Mouse (Mus musculus): ENCODE measurements at regions not wholly inside any gene's neighbourhood (a gene's known extent, or its start where the extent isn't known, plus 50 kb on each side); places are given as distances from the start of the nearest gene placed in this dataset.

DNA sequence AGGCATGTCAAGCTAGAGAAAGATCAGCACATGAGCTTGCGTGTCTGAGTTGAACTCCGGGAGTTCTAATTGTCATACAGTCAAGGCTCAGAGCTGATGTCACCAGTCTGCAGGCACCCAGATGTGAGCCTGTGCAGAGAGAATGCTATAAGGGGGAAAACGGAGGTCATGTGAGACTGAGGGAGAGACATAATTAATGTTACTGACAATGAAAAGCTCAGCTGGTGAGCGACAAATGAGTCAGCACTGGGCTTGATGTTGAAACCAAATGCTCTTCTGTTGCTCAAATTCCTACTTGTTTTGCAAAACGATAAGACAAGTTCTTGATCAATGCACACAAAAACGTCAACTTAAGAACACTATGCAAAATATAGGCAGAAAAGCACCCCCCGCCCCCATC, 116.1 kb upstream of the Cpeb2 start:
- Histone ChIP-seq H3K4me1 (replicated peaks) (no peaks in the 10 kb centered on the region), H3K36me3 (no peaks in the 10 kb centered on the region), H3K9ac (no peak overlapping the region), H3K4me2 (no peak overlapping the region), H3K27ac (no peak overlapping the region), H3K9me3 (replicated peaks) (no peaks in the 10 kb centered on the region), H3K27me3 (no peaks in the 10 kb centered on the region), H3K4me3 (replicated peaks) (no peak overlapping the region)
- no peak for ATAC-seq (ENCODE audit: low read depth)
- 68% methylated on average over 7 of the region's 7 CpGs for WGBS (ENCODE audit: insufficient replicate concordance)
- DNase-seq = no peak

DNA sequence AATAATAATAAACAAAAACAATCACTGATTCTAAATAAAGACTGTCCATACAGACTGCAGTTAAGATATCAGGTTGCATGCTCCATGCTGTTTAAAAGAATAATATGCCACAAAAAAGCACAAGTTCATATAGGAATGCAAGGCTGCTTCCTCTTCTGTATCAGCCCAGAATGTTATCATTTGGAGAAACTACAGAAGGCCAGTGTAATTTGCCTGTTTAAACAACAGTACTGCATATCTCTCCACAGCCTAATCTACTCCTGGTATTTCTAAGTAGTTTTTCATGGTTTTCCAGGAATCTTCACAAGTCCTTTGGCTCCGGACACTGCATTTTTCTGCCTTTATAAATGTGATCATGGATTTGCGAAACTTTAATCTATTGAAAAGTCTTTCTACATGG, 111.9 kb upstream of the Cpeb2 start:
- ATAC-seq (ENCODE audit: low read depth) = no peak
- 61% methylated on average over 2 of the region's 2 CpGs for WGBS (ENCODE audit: insufficient replicate concordance)
- no peak overlapping the region for H3K27ac ChIP-seq
- H3K4me1 ChIP-seq (replicated peaks) = no peaks in the 10 kb centered on the region
- H3K9ac ChIP-seq = no peak overlapping the region
- no peaks in the 10 kb centered on the region for H3K36me3 ChIP-seq
- DNase-seq = no peak
- H3K4me3 ChIP-seq (replicated peaks) = no peak overlapping the region
- no peak overlapping the region for H3K4me2 ChIP-seq
- H3K27me3 ChIP-seq = no peaks in the 10 kb centered on the region
- H3K9me3 ChIP-seq (replicated peaks) = no peaks in the 10 kb centered on the region

- H3K9me3 ChIP-seq (replicated peaks) = no peaks in the 10 kb centered on the region
- no peak overlapping the region for H3K4me3 ChIP-seq (replicated peaks)
- DNase-seq = no peak
- H3K4me1 ChIP-seq (replicated peaks) = no peaks in the 10 kb centered on the region
- H3K27me3 ChIP-seq = no peaks in the 10 kb centered on the region
- H3K27ac ChIP-seq = no peak overlapping the region
- H3K4me2 ChIP-seq = no peak overlapping the region
- no peaks in the 10 kb centered on the region for H3K36me3 ChIP-seq
- H3K9ac ChIP-seq = no peak overlapping the region
- no peak for ATAC-seq (ENCODE audit: low read depth)
These were observed 108.7 kb upstream of the Cpeb2 start for GRCm38 (mm10) chr5:43124301-43124700.

- Histone ChIP-seq H3K27ac (no peak overlapping the region), H3K4me1 (replicated peaks) (no peaks in the 10 kb centered on the region), H3K9ac (no peak overlapping the region), H3K4me2 (no peak overlapping the region), H3K27me3 (no peaks in the 10 kb centered on the region), H3K36me3 (no peaks in the 10 kb centered on the region), H3K9me3 (replicated peaks) (no peaks in the 10 kb centered on the region), H3K4me3 (replicated peaks) (no peak overlapping the region)
- ATAC-seq (ENCODE audit: low read depth) (no peak), DNase-seq (no peak)
- 43% methylated on average over 3 of the region's 3 CpGs for WGBS (ENCODE audit: insufficient replicate concordance)
These were observed 107.0 kb upstream of the Cpeb2 start for GRCm38 (mm10) chr5:43125774-43126536.

- ATAC-seq (ENCODE audit: low read depth) (no peak), DNase-seq (no peak)
- Histone ChIP-seq H3K4me3 (replicated peaks) (no peak overlapping the region), H3K27ac (no peak overlapping the region), H3K36me3 (no peaks in the 10 kb centered on the region), H3K9me3 (replicated peaks) (no peaks in the 10 kb centered on the region), H3K4me1 (replicated peaks) (no peaks in the 10 kb centered on the region), H3K27me3 (no peaks in the 10 kb centered on the region), H3K4me2 (no peak overlapping the region), H3K9ac (no peak overlapping the region)
- 50% methylated on average over 4 of the region's 4 CpGs for WGBS (ENCODE audit: insufficient replicate concordance)
These were observed 102.6 kb upstream of the Cpeb2 start for GRCm38 (mm10) chr5:43130377-43130776.

DNA sequence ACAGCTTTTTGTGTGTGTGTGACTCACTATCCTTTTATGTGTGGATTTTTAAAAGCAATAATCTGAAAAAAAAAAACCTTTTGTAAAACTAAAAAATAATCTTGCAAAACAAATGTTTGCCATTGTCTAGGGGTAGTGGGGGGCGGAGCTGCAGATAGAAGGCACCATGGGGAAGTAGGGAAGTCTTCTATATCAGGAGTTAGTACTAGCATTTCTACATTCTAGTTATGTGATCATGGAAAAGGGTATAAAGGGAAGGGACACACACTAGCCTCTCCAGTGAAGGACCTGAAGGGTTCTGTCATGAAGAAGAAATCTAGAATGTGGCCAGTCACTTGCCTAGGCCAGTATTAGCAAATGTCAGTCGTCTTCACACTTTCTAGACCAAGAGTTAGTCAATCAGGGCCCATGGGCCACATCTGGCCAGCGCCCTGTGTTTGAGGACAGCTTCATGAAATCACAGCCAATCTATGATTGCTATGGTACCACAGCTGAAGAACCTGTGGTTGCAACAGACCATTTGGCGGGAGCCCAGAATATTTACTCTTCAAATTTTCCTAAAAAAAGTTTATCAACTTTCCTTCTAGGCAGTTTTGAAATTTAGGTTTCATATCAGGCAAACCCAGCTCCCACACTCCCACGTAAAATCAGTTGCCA, 101.9 kb upstream of the Cpeb2 start:
- H3K4me3 ChIP-seq (replicated peaks) = no peak overlapping the region
- no peak for DNase-seq
- H3K9me3 ChIP-seq (replicated peaks) = no peaks in the 10 kb centered on the region
- 57% methylated on average over 5 of the region's 5 CpGs for WGBS (ENCODE audit: insufficient replicate concordance)
- no peak for ATAC-seq (ENCODE audit: low read depth)
- H3K27ac ChIP-seq = no peak overlapping the region
- H3K4me2 ChIP-seq = no peak overlapping the region
- H3K4me1 ChIP-seq (replicated peaks) = no peaks in the 10 kb centered on the region
- H3K27me3 ChIP-seq = no peaks in the 10 kb centered on the region
- H3K9ac ChIP-seq = no peak overlapping the region
- H3K36me3 ChIP-seq = no peaks in the 10 kb centered on the region

GRCm38 (mm10) chr5:43133672-43134071, 99.3 kb upstream of the Cpeb2 start:
- ATAC-seq (ENCODE audit: low read depth) = no peak
- Histone ChIP-seq H3K4me1 (replicated peaks) (no peaks in the 10 kb centered on the region), H3K27ac (no peak overlapping the region), H3K4me3 (replicated peaks) (no peak overlapping the region), H3K36me3 (no peaks in the 10 kb centered on the region), H3K4me2 (no peak overlapping the region), H3K9me3 (replicated peaks) (no peaks in the 10 kb centered on the region), H3K9ac (no peak overlapping the region), H3K27me3 (no peaks in the 10 kb centered on the region)
- 64% methylated on average over 3 of the region's 3 CpGs for WGBS (ENCODE audit: insufficient replicate concordance)
- DNase-seq = no peak

DNA sequence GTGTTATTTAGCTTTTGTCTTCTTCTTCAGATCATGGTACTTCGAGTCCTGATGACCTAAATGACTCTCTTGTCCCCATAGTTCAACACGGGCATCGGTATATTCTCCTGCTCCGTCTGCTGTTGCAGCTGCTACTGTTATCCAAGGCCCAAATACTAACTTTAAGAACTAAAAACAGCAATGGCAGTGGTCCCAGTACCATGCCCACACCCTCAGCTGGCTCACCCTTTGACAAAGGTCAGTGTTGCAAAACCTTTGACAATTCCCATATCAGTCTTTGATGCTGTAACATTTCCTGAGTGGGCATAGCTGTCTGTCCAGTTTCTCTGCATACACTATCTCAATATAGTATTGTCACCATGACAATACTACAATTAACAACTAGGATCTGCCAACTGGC, 96.8 kb upstream of the Cpeb2 start:
- Histone ChIP-seq H3K4me3 (replicated peaks) (no peak overlapping the region), H3K4me1 (replicated peaks) (no peaks in the 10 kb centered on the region), H3K9me3 (replicated peaks) (no peaks in the 10 kb centered on the region), H3K9ac (no peak overlapping the region), H3K4me2 (no peak overlapping the region), H3K27ac (no peak overlapping the region), H3K36me3 (no peaks in the 10 kb centered on the region), H3K27me3 (no peaks in the 10 kb centered on the region)
- no peak for DNase-seq
- no peak for ATAC-seq (ENCODE audit: low read depth)
- WGBS (ENCODE audit: insufficient replicate concordance) = 67% methylated on average over 4 of the region's 4 CpGs

DNA sequence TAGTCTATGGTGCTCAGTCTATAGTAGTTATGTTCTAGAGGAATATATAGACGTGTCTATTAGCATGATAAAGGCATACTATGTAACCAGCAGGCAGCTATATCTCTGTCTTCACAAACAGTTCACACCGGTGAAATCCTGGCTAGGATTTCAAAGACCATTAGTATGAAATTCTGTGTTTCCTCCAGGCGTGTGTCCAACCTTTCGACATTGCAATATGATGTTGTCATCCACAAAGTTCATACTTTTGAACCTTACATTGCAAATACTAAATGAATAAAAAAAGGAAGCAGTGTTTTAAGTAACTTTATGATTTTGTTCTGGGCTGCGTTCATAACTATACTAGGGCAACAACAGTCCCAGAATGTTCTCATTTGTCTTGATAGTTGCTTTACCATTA, 95.2 kb upstream of the Cpeb2 start:
- no peaks in the 10 kb centered on the region for H3K36me3 ChIP-seq
- H3K27ac ChIP-seq = no peak overlapping the region
- no peaks in the 10 kb centered on the region for H3K4me1 ChIP-seq (replicated peaks)
- H3K9ac ChIP-seq = no peak overlapping the region
- DNase-seq (no peak), ATAC-seq (ENCODE audit: low read depth) (no peak)
- no peak overlapping the region for H3K4me3 ChIP-seq (replicated peaks)
- no peaks in the 10 kb centered on the region for H3K27me3 ChIP-seq
- H3K9me3 ChIP-seq (replicated peaks) = no peaks in the 10 kb centered on the region
- 62% methylated on average over 5 of the region's 5 CpGs for WGBS (ENCODE audit: insufficient replicate concordance)
- no peak overlapping the region for H3K4me2 ChIP-seq

- no peak for ATAC-seq (ENCODE audit: low read depth)
- no peak overlapping the region for H3K9ac ChIP-seq
- H3K36me3 ChIP-seq = no peaks in the 10 kb centered on the region
- no peaks in the 10 kb centered on the region for H3K9me3 ChIP-seq (replicated peaks)
- H3K4me3 ChIP-seq (replicated peaks) = no peak overlapping the region
- DNase-seq = no peak
- 58% methylated on average over 4 of the region's 4 CpGs for WGBS (ENCODE audit: insufficient replicate concordance)
- no peaks in the 10 kb centered on the region for H3K27me3 ChIP-seq
- H3K4me2 ChIP-seq = no peak overlapping the region
- no peaks in the 10 kb centered on the region for H3K4me1 ChIP-seq (replicated peaks)
- H3K27ac ChIP-seq = no peak overlapping the region
These were observed 94.0 kb upstream of the Cpeb2 start for GRCm38 (mm10) chr5:43138931-43139486.

GRCm38 (mm10) chr5:43139813-43140212, 93.2 kb upstream of the Cpeb2 start:
- WGBS (ENCODE audit: insufficient replicate concordance) = 57% methylated on average over 1 of the region's 1 CpGs
- H3K9ac ChIP-seq = no peak overlapping the region
- no peak for DNase-seq

DNA sequence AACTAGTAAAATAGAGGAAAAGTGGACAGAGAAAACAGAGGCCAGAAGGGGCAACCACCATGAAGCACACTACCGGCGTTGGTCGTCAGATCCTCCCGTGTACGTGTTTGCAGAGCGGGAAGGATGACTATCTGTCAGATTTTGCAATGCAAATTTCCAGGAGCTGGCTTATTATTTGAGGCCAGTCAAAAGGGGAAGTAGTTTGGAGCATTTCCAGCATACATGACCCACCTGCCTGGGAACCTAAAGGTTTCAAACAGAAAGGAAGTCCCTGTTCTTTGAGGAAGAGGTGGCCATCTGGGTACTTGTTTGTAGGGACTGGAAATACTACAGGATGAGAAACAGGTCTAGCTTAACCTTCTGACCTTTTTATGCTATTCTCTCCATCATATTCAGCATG, 87.0 kb upstream of the Cpeb2 start:
- H3K4me2 ChIP-seq = no peak overlapping the region
- H3K9ac ChIP-seq = no peak overlapping the region
- WGBS (ENCODE audit: insufficient replicate concordance) = 55% methylated on average over 6 of the region's 6 CpGs
- H3K4me1 ChIP-seq (replicated peaks) = no peaks in the 10 kb centered on the region
- H3K27ac ChIP-seq = no peak overlapping the region
- H3K4me3 ChIP-seq (replicated peaks) = no peak overlapping the region
- DNase-seq = no peak
- no peak for ATAC-seq (ENCODE audit: low read depth)
- no peaks in the 10 kb centered on the region for H3K27me3 ChIP-seq
- no peaks in the 10 kb centered on the region for H3K36me3 ChIP-seq
- no peaks in the 10 kb centered on the region for H3K9me3 ChIP-seq (replicated peaks)

More at GRCm38 (mm10) chr5:43139813-43140212, 93.2 kb upstream of the Cpeb2 start:
- H3K4me1 ChIP-seq (replicated peaks) = no peaks in the 10 kb centered on the region
- H3K4me2 ChIP-seq = no peak overlapping the region
- ATAC-seq (ENCODE audit: low read depth) = no peak
- H3K27me3 ChIP-seq = no peaks in the 10 kb centered on the region
- H3K27ac ChIP-seq = no peak overlapping the region
- no peaks in the 10 kb centered on the region for H3K9me3 ChIP-seq (replicated peaks)
- no peaks in the 10 kb centered on the region for H3K36me3 ChIP-seq
- H3K4me3 ChIP-seq (replicated peaks) = no peak overlapping the region
